Mouse (Mus musculus) embryonic facial prominence, embryonic 10.5 days (tissue): ENCODE data around the gene Atp6v0a1. TPM values are rescaled to one million over a fixed set of nuclear protein-coding genes. Genes with fewer than 3 reads are reported as not detected.

Experiments used
- DNase-seq: peaks from one replicate; pipeline ENCODE4 v3.0.0-alpha.2; 2017; ENCODE audit warnings: low spot score
- H3K27ac ChIP-seq: fragments of 300-500 bp; sonication (generic); replicated peaks from 2 replicates; pipeline ENCODE4 v1.5.1; 2016; ENCODE audit warnings: mild to moderate bottlenecking
- H3K27me3 ChIP-seq: fragments of 300-500 bp; sonication (generic); replicated peaks from 2 replicates; pipeline ENCODE4 v1.6.1; 2016; ENCODE audit warnings: low read depth, mild to moderate bottlenecking; ENCODE audit not compliant: poor library complexity, severe bottlenecking
- H3K36me3 ChIP-seq: fragments of 300-500 bp; sonication (generic); replicated peaks from 2 replicates; pipeline ENCODE4 v1.6.1; 2016; ENCODE audit warnings: mild to moderate bottlenecking, moderate library complexity
- H3K4me1 ChIP-seq: fragments of 300-500 bp; sonication (generic); 2 replicates; pipeline ENCODE4 v1.6.1; 2016
- H3K4me3 ChIP-seq: fragments of 300-500 bp; sonication (generic); 2 replicates; pipeline ENCODE4 v1.5.1; 2016; ENCODE audit warnings: mild to moderate bottlenecking, moderate library complexity
- H3K9me3 ChIP-seq: fragments of 300-500 bp; sonication (generic); 2 replicates; pipeline ENCODE4 v1.6.1; 2016; ENCODE audit warnings: mild to moderate bottlenecking
- WGBS: fragments of 180-500 bp; shearing (Covaris S2); methylation state at CpG from one replicate; pipeline ENCODE4 v1.1.7; 2016; 5-methylcytosine and 5-hydroxymethylcytosine counted together
- polyA plus RNA-seq: library from polyadenylated mRNA; unstranded; fragments of >200 nt; fragmentation: Nextera tagmentation; extraction: Ambion mirVana; gene quantifications from 2 replicates; pipeline ENCODE4 v1.2.1, GENCODE M21; 2016

Atp6v0a1 gene
- 30.1 and 30.5 TPM in 2 replicates for polyA plus RNA-seq

GRCm38 (mm10) chr11:101009046-101009887, at the start of gene Atp6v0a1:
TSS of gene Atp6v0a1 (plus strand) at chr11:101009452.
- peak; percentile 97 for DNase-seq
- Histone ChIP-seq H3K27ac (peak within 1 kb of the TSS; percentile 89), H3K4me1 (peaks cover 18% of the 10 kb centered on the region), H3K9me3 (no peaks in the 10 kb centered on the region), H3K4me3 (peak within 1 kb of the TSS; percentile 65), H3K27me3 (no peaks in the 10 kb centered on the region; the same call in 1 of the 2 replicates), H3K36me3 (peaks cover 20% of the 10 kb centered on the region)
- under 1% methylated on average over 44 of the region's 44 CpGs for WGBS

- Histone ChIP-seq H3K27me3 (peaks cover 80% of the 10 kb centered on the region), H3K9me3 (no peaks in the 10 kb centered on the region), H3K36me3 (no peaks in the 10 kb centered on the region), H3K4me3 (peak overlapping the region; percentile 51), H3K27ac (no peak overlapping the region), H3K4me1 (peaks cover 16% of the 10 kb centered on the region)
- peak; percentile 72 for DNase-seq
- WGBS, result 4% methylated on average over 14 of the region's 14 CpGs
These were observed 49.8 kb upstream of the Atp6v0a1 start for GRCm38 (mm10) chr11:100959464-100959810.

GRCm38 (mm10) chr11:100959826-100960225, 49.4 kb upstream of the Atp6v0a1 start:
- Histone ChIP-seq H3K36me3 (no peaks in the 10 kb centered on the region), H3K4me3 (no peak overlapping the region), H3K9me3 (no peaks in the 10 kb centered on the region), H3K27me3 (peaks cover 84% of the 10 kb centered on the region), H3K4me1 (peaks cover 16% of the 10 kb centered on the region), H3K27ac (no peak overlapping the region)
- no peak for DNase-seq
- WGBS, result 32% methylated on average over 3 of the region's 3 CpGs

GRCm38 (mm10) chr11:100960540-100960939, 48.7 kb upstream of the Atp6v0a1 start:
- H3K4me3 ChIP-seq, result 0 out of 2 replicates have a peak overlapping the region, but pooled peaks have one; percentile 11
- H3K27me3 ChIP-seq, result peaks cover 87% of the 10 kb centered on the region

GRCm38 (mm10) chr11:100962371-100962911, 46.8 kb upstream of the Atp6v0a1 start:
- 0 out of 2 replicates have a peak overlapping the region, but pooled peaks have one; percentile 35 for H3K27ac ChIP-seq
- WGBS, result 72% methylated on average over 9 of the region's 9 CpGs
- H3K4me1 ChIP-seq, result peaks cover 16% of the 10 kb centered on the region
- DNase-seq, result no peak
- no peaks in the 10 kb centered on the region for H3K9me3 ChIP-seq
- peaks cover 88% of the 10 kb centered on the region for H3K27me3 ChIP-seq
- no peak overlapping the region for H3K4me3 ChIP-seq
- H3K36me3 ChIP-seq, result no peaks in the 10 kb centered on the region

More at GRCm38 (mm10) chr11:100960540-100960939, 48.7 kb upstream of the Atp6v0a1 start:
- DNase-seq, result no peak
- H3K36me3 ChIP-seq, result no peaks in the 10 kb centered on the region
- H3K9me3 ChIP-seq, result no peaks in the 10 kb centered on the region
- no peak overlapping the region for H3K27ac ChIP-seq
- 13% methylated on average over 6 of the region's 6 CpGs for WGBS
- H3K4me1 ChIP-seq, result peaks cover 16% of the 10 kb centered on the region

- Histone ChIP-seq H3K9me3 (no peaks in the 10 kb centered on the region), H3K27me3 (peaks cover 88% of the 10 kb centered on the region), H3K36me3 (no peaks in the 10 kb centered on the region), H3K4me3 (no peak overlapping the region), H3K27ac (no peak overlapping the region), H3K4me1 (peaks cover 12% of the 10 kb centered on the region)
- no peak for DNase-seq
- WGBS, result 82% methylated on average over 9 of the region's 9 CpGs
These were observed 45.6 kb upstream of the Atp6v0a1 start for GRCm38 (mm10) chr11:100963647-100964046.

- Histone ChIP-seq H3K4me1 (peaks cover 10% of the 10 kb centered on the region), H3K9me3 (no peaks in the 10 kb centered on the region), H3K36me3 (no peaks in the 10 kb centered on the region), H3K27me3 (peaks cover 88% of the 10 kb centered on the region), H3K27ac (no peak overlapping the region), H3K4me3 (no peak overlapping the region)
- 85% methylated on average over 7 of the region's 7 CpGs for WGBS
- no peak for DNase-seq
These were observed 45.1 kb upstream of the Atp6v0a1 start for GRCm38 (mm10) chr11:100964180-100964579.

GRCm38 (mm10) chr11:100964901-100965542, 44.2 kb upstream of the Atp6v0a1 start:
- peaks cover 88% of the 10 kb centered on the region for H3K27me3 ChIP-seq
- H3K9me3 ChIP-seq, result no peaks in the 10 kb centered on the region
- WGBS, result 85% methylated on average over 6 of the region's 6 CpGs
- H3K4me1 ChIP-seq, result peaks cover 15% of the 10 kb centered on the region
- H3K4me3 ChIP-seq, result no peak overlapping the region
- no peaks in the 10 kb centered on the region for H3K36me3 ChIP-seq
- no peak for DNase-seq
- H3K27ac ChIP-seq, result no peak overlapping the region

- WGBS, result 79% methylated on average over 6 of the region's 6 CpGs
- Histone ChIP-seq H3K9me3 (no peaks in the 10 kb centered on the region), H3K4me3 (no peak overlapping the region), H3K4me1 (peaks cover 20% of the 10 kb centered on the region), H3K27ac (no peak overlapping the region), H3K27me3 (peaks cover 88% of the 10 kb centered on the region), H3K36me3 (no peaks in the 10 kb centered on the region)
- no peak for DNase-seq
These were observed 43.5 kb upstream of the Atp6v0a1 start for GRCm38 (mm10) chr11:100965760-100966159.

GRCm38 (mm10) chr11:100967376-100967775, 41.9 kb upstream of the Atp6v0a1 start:
- Histone ChIP-seq H3K4me1 (peaks cover 19% of the 10 kb centered on the region), H3K27ac (no peak overlapping the region), H3K27me3 (peaks cover 100% of the 10 kb centered on the region), H3K36me3 (no peaks in the 10 kb centered on the region), H3K4me3 (no peak overlapping the region), H3K9me3 (no peaks in the 10 kb centered on the region)
- DNase-seq, result no peak
- 72% methylated on average over 5 of the region's 5 CpGs for WGBS

GRCm38 (mm10) chr11:100967881-100968420, 41.3 kb upstream of the Atp6v0a1 start:
- Histone ChIP-seq H3K36me3 (no peaks in the 10 kb centered on the region), H3K4me1 (peaks cover 19% of the 10 kb centered on the region), H3K4me3 (peak overlapping the region; percentile 4; the same call in 1 of the 2 replicates), H3K9me3 (no peaks in the 10 kb centered on the region), H3K27ac (no peak overlapping the region), H3K27me3 (peaks cover 100% of the 10 kb centered on the region)
- DNase-seq, result no peak
- 81% methylated on average over 5 of the region's 5 CpGs for WGBS

GRCm38 (mm10) chr11:100968501-100968900, 40.8 kb upstream of the Atp6v0a1 start:
- no peaks in the 10 kb centered on the region for H3K9me3 ChIP-seq
- peaks cover 100% of the 10 kb centered on the region for H3K27me3 ChIP-seq
- peaks cover 19% of the 10 kb centered on the region for H3K4me1 ChIP-seq
- WGBS, result 77% methylated on average over 5 of the region's 5 CpGs
- no peak overlapping the region for H3K27ac ChIP-seq
- peak overlapping the region; percentile 51; the same call in 1 of the 2 replicates for H3K4me3 ChIP-seq
- H3K36me3 ChIP-seq, result no peaks in the 10 kb centered on the region
- no peak for DNase-seq
